Mouse (Mus musculus) urinary bladder, postnatal 0 days (tissue): Measurements from ENCODE around the gene Gm8024. TPM values are rescaled to one million over a fixed set of nuclear protein-coding genes. Genes with fewer than 3 reads are reported as not detected.

ENCODE experiments used
- polyA plus RNA-seq: library from polyadenylated mRNA; unstranded; fragments of >200 nt; fragmentation: Nextera tagmentation; extraction: Ambion mirVana; gene quantifications from 2 replicates; pipeline ENCODE4 v1.2.1, GENCODE M21; 2015

Gene Gm8024
- not detected in 2 replicates for polyA plus RNA-seq

GRCm38 (mm10) chr14:42524182-42524581 is at the start of gene Gm8024:
Gm8024 (minus strand) TSS chr14:42524282.

DNA sequence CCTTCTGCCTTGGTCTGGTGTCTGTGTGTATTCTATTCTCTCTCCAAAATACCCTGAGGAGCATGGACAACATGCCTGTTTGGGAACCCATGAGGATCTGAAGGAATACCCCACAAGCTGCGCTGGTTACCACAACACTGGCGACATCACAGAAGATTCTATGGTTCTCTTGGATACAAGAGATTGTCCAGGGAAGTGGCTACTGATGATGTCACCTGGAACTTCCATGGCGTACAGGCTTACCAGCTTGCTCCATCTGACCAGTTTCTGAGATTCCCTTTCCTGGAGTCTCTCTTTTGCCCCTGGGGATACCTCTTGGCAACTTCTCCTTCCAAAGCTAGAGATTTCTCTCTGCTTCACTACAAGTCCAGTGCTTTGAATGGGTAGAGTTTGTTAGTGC is 21.8 kb downstream of the Gm8024 start, which contains the start of gene Gm8020:
TSS of gene Gm8020 (minus strand) at position 101 of the 400 bp plus-strand sequence.

Other genes starting within 250 kb of the Gm8024 start
- gene Gm9611, start 226.9 kb downstream of the Gm8024 start, polyA plus RNA-seq = not detected in 2 replicates
- gene Gm7995, start 214.1 kb downstream of the Gm8024 start, polyA plus RNA-seq = not detected in 2 replicates
- gene Gm8005, start 84.6 kb downstream of the Gm8024 start, polyA plus RNA-seq = not detected in 2 replicates
- gene Gm8011, start 60.4 kb downstream of the Gm8024 start, polyA plus RNA-seq = not detected in 2 replicates
- gene Gm8020, start 21.9 kb downstream of the Gm8024 start, polyA plus RNA-seq = not detected in 2 replicates
- not detected in 2 replicates for gene Gm17124, start 75.6 kb upstream of the Gm8024 start, polyA plus RNA-seq
- not detected in 2 replicates for gene Gm3633, start 117.6 kb upstream of the Gm8024 start, polyA plus RNA-seq
- not detected in 2 replicates for gene Gm10378, start 131.7 kb upstream of the Gm8024 start, polyA plus RNA-seq
- gene Gm3015, start 244.5 kb upstream of the Gm8024 start, polyA plus RNA-seq = not detected in 2 replicates